Mouse (Mus musculus) megakaryocyte, embryonic 14.5 days (primary cell): ENCODE results near the gene Hils1.

Source experiments
- FLI1 ChIP-seq: IDR thresholded peaks from 2 replicates; pipeline ENCODE4 v1.6.1; 2012; ENCODE audit warnings: low read length, inconsistent platforms, mixed read lengths
- GATA1 ChIP-seq: IDR thresholded peaks from 3 replicates; pipeline ENCODE4 v1.6.1; 2012; ENCODE audit warnings: mixed read lengths, low read length, inconsistent platforms, borderline replicate concordance

- no peak for TF ChIP-seq GATA1
- no peak for TF ChIP-seq FLI1
These were observed 39.3 kb downstream of the Hils1 start for GRCm38 (mm10) chr11:95006525-95007219.
